Mouse (Mus musculus): Measurements from ENCODE around the gene Lrp6.
A peak's percentile ranks its signal among the peaks of the same experiment; 100 is the strongest.

- TF ChIP-seq CTCF (IDR thresholded peaks at IDR 0.05; ENCODE audit: low read depth, low read length) (peak; percentile 46; the same call in 1 of the 2 replicates), GATA1 (IDR thresholded peaks at IDR 0.05; ENCODE audit: borderline replicate concordance, low read length) (no peak), TAL1 (conservative IDR thresholded peaks at IDR 0.05; ENCODE audit: low read depth, low read length) (no peak), GATA2 (IDR thresholded peaks at IDR 0.05; ENCODE audit: borderline replicate concordance, low read depth, low read length) (no peak), POLR2AphosphoS5 (IDR thresholded peaks at IDR 0.05; ENCODE audit: insufficient replicate concordance, low read depth, low read length) (no peak)
These were observed 163.7 kb downstream of the Lrp6 start for GRCm38 (mm10) chr6:134402914-134403683.
